Mouse (Mus musculus) neural tube, embryonic 13.5 days (tissue): Measurements from ENCODE around the gene Mex3a. TPM values are rescaled to one million over a fixed set of nuclear protein-coding genes. Genes with fewer than 3 reads are reported as not detected.

ENCODE experiments used
- ATAC-seq: fragments of 200-750 bp; cut with Nextera tagmentation; 2 replicates; pipeline ENCODE4 v1.8.0; 2017; ENCODE audit warnings: low read depth, mild to moderate bottlenecking, moderate TSS enrichment, moderate library complexity
- H3K27ac ChIP-seq: fragments of 300-500 bp; sonication (generic); replicated peaks from 2 replicates; pipeline ENCODE4 v1.5.1; 2015; ENCODE audit warnings: moderate library complexity, mild to moderate bottlenecking, inconsistent platforms
- H3K27me3 ChIP-seq: fragments of 300-500 bp; sonication (generic); 2 replicates; pipeline ENCODE4 v1.6.1; 2015; ENCODE audit warnings: mild to moderate bottlenecking, inconsistent platforms
- H3K36me3 ChIP-seq: fragments of 300-500 bp; sonication (generic); 2 replicates; pipeline ENCODE4 v1.6.1; 2015; ENCODE audit warnings: mild to moderate bottlenecking, inconsistent platforms
- H3K4me1 ChIP-seq: fragments of 300-500 bp; sonication (generic); replicated peaks from 2 replicates; pipeline ENCODE4 v1.6.1; 2015; ENCODE audit warnings: inconsistent platforms
- H3K4me2 ChIP-seq: fragments of 300-500 bp; sonication (generic); 2 replicates; pipeline ENCODE4 v1.6.1; 2015; ENCODE audit warnings: inconsistent platforms, mild to moderate bottlenecking, moderate library complexity
- H3K4me3 ChIP-seq: fragments of 300-500 bp; sonication (generic); 2 replicates; pipeline ENCODE4 v1.5.1; 2015; ENCODE audit warnings: mild to moderate bottlenecking, inconsistent platforms
- H3K9ac ChIP-seq: fragments of 300-500 bp; sonication (generic); 2 replicates; pipeline ENCODE4 v1.6.1; 2015; ENCODE audit warnings: moderate library complexity, mild to moderate bottlenecking, inconsistent platforms
- H3K9me3 ChIP-seq: fragments of 300-500 bp; sonication (generic); 2 replicates; pipeline ENCODE4 v1.6.1; 2016; ENCODE audit warnings: inconsistent platforms
- WGBS: fragments of 180-500 bp; shearing (Covaris S2); methylation state at CpG from one replicate; pipeline ENCODE4 v1.1.7; 2015; 5-methylcytosine and 5-hydroxymethylcytosine counted together
- polyA plus RNA-seq: library from polyadenylated mRNA; unstranded; fragments of >200 nt; fragmentation: Nextera tagmentation; extraction: Ambion mirVana; gene quantifications from 2 replicates; pipeline ENCODE4 v1.2.1, GENCODE M21; 2015

The Mex3a gene
- polyA plus RNA-seq, 1 experiment from 2014 or later: 33.7 TPM

- ATAC-seq: peak; percentile 96
- under 1% methylated on average over 30 of the region's 31 CpGs for WGBS
These were observed 22.3 kb upstream of the Mex3a start, which contains the start of gene Lmna for GRCm38 (mm10) chr3:88509692-88510420. TSS of gene Lmna (minus strand) at chr3:88509956.

GRCm38 (mm10) chr3:88510421-88511289, 21.5 kb upstream of the Mex3a start:
- H3K27ac ChIP-seq: peak overlapping the region; percentile 92
- no peaks in the 10 kb centered on the region for H3K9me3 ChIP-seq
- no peaks in the 10 kb centered on the region for H3K27me3 ChIP-seq
- 51% methylated on average over 13 of the region's 13 CpGs for WGBS
- H3K9ac ChIP-seq: peak overlapping the region; percentile 69
- no peaks in the 10 kb centered on the region for H3K36me3 ChIP-seq
- ATAC-seq: no peak; the same call in 1 of the 2 replicates
- H3K4me2 ChIP-seq: peak overlapping the region; percentile 59
- peak overlapping the region; percentile 36 for H3K4me3 ChIP-seq
- H3K4me1 ChIP-seq: peaks cover 45% of the 10 kb centered on the region

More at GRCm38 (mm10) chr3:88509692-88510420, 22.3 kb upstream of the Mex3a start, which contains the start of gene Lmna:
- Histone ChIP-seq H3K27ac (peak within 1 kb of the TSS; percentile 92), H3K4me2 (peak within 1 kb of the TSS; percentile 59), H3K4me1 (peaks cover 45% of the 10 kb centered on the region), H3K9ac (peak within 1 kb of the TSS; percentile 69), H3K4me3 (peak within 1 kb of the TSS; percentile 36), H3K36me3 (no peaks in the 10 kb centered on the region), H3K27me3 (no peaks in the 10 kb centered on the region; the same call in 1 of the 2 replicates), H3K9me3 (no peaks in the 10 kb centered on the region)

- Histone ChIP-seq H3K9me3 (no peaks in the 10 kb centered on the region), H3K4me2 (no peak overlapping the region), H3K36me3 (no peaks in the 10 kb centered on the region), H3K9ac (no peak overlapping the region; the same call in 1 of the 2 replicates), H3K27me3 (no peaks in the 10 kb centered on the region), H3K4me1 (peaks cover 45% of the 10 kb centered on the region), H3K27ac (no peak overlapping the region), H3K4me3 (no peak overlapping the region)
- WGBS: 66% methylated on average over 4 of the region's 4 CpGs
- ATAC-seq: no peak
These were observed 20.6 kb upstream of the Mex3a start for GRCm38 (mm10) chr3:88511559-88511958.

GRCm38 (mm10) chr3:88512141-88512895, 19.9 kb upstream of the Mex3a start:
- no peak for ATAC-seq
- Histone ChIP-seq H3K27ac (peak overlapping the region; percentile 9; the same call in 1 of the 2 replicates), H3K36me3 (no peaks in the 10 kb centered on the region), H3K4me1 (peaks cover 45% of the 10 kb centered on the region), H3K9me3 (no peaks in the 10 kb centered on the region), H3K4me3 (no peak overlapping the region), H3K4me2 (no peak overlapping the region), H3K27me3 (no peaks in the 10 kb centered on the region), H3K9ac (0 out of 2 replicates have a peak overlapping the region, but pooled peaks have one; percentile 31)
- 36% methylated on average over 6 of the region's 6 CpGs for WGBS

GRCm38 (mm10) chr3:88512896-88513545, 19.2 kb upstream of the Mex3a start:
- Histone ChIP-seq H3K4me1 (peaks cover 45% of the 10 kb centered on the region), H3K9me3 (no peaks in the 10 kb centered on the region), H3K27me3 (no peaks in the 10 kb centered on the region), H3K4me3 (no peak overlapping the region), H3K36me3 (no peaks in the 10 kb centered on the region), H3K9ac (0 out of 2 replicates have a peak overlapping the region, but pooled peaks have one; percentile 31), H3K27ac (peak overlapping the region; percentile 9; the same call in 1 of the 2 replicates), H3K4me2 (no peak overlapping the region)
- 41% methylated on average over 14 of the region's 15 CpGs for WGBS
- no peak for ATAC-seq

- H3K4me2 ChIP-seq: no peak overlapping the region
- H3K36me3 ChIP-seq: no peaks in the 10 kb centered on the region
- no peak overlapping the region for H3K27ac ChIP-seq
- H3K4me3 ChIP-seq: no peak overlapping the region
- WGBS: 85% methylated on average over 7 of the region's 7 CpGs
- peaks cover 45% of the 10 kb centered on the region for H3K4me1 ChIP-seq
- ATAC-seq: no peak
- H3K9ac ChIP-seq: no peak overlapping the region
- no peaks in the 10 kb centered on the region for H3K27me3 ChIP-seq
- no peaks in the 10 kb centered on the region for H3K9me3 ChIP-seq
These were observed 18.6 kb upstream of the Mex3a start for GRCm38 (mm10) chr3:88513546-88514115.

- Histone ChIP-seq H3K9ac (no peak overlapping the region), H3K4me1 (peaks cover 41% of the 10 kb centered on the region), H3K4me3 (no peak overlapping the region), H3K4me2 (no peak overlapping the region), H3K36me3 (no peaks in the 10 kb centered on the region), H3K27me3 (no peaks in the 10 kb centered on the region), H3K9me3 (no peaks in the 10 kb centered on the region), H3K27ac (no peak overlapping the region)
- no peak for ATAC-seq
- WGBS: 78% methylated on average over 10 of the region's 10 CpGs
These were observed 17.7 kb upstream of the Mex3a start for GRCm38 (mm10) chr3:88514231-88515094.

GRCm38 (mm10) chr3:88515095-88515386, 17.2 kb upstream of the Mex3a start:
- Histone ChIP-seq H3K27me3 (no peaks in the 10 kb centered on the region), H3K4me2 (no peak overlapping the region), H3K9me3 (no peaks in the 10 kb centered on the region), H3K9ac (no peak overlapping the region), H3K4me1 (peaks cover 36% of the 10 kb centered on the region), H3K36me3 (no peaks in the 10 kb centered on the region), H3K27ac (no peak overlapping the region), H3K4me3 (no peak overlapping the region)
- ATAC-seq: no peak
- 96% methylated on average over 2 of the region's 2 CpGs for WGBS

- H3K36me3 ChIP-seq: no peaks in the 10 kb centered on the region
- ATAC-seq: no peak
- H3K4me2 ChIP-seq: no peak overlapping the region
- peaks cover 25% of the 10 kb centered on the region for H3K4me1 ChIP-seq
- 81% methylated on average over 2 of the region's 2 CpGs for WGBS
- H3K9ac ChIP-seq: no peak overlapping the region
- H3K27ac ChIP-seq: no peak overlapping the region
- H3K27me3 ChIP-seq: no peaks in the 10 kb centered on the region
- H3K9me3 ChIP-seq: no peaks in the 10 kb centered on the region
- no peak overlapping the region for H3K4me3 ChIP-seq
These were observed 15.8 kb upstream of the Mex3a start for GRCm38 (mm10) chr3:88516407-88516806.

- 75% methylated on average over 4 of the region's 4 CpGs for WGBS
- Histone ChIP-seq H3K4me2 (no peak overlapping the region), H3K4me1 (peaks cover 10% of the 10 kb centered on the region; the same call in 1 of the 2 replicates), H3K36me3 (peaks cover 8% of the 10 kb centered on the region), H3K9ac (no peak overlapping the region), H3K9me3 (no peaks in the 10 kb centered on the region), H3K4me3 (no peak overlapping the region), H3K27me3 (no peaks in the 10 kb centered on the region), H3K27ac (no peak overlapping the region)
- ATAC-seq: no peak
These were observed 13.8 kb upstream of the Mex3a start for GRCm38 (mm10) chr3:88518411-88518810.
